Mouse (Mus musculus) embryonic fibroblast, embryonic 13.5 days (primary cell): ENCODE measurements around the gene Macrod1.

Experiments used
- CTCF ChIP-seq: IDR thresholded peaks from 2 replicates; pipeline ENCODE4 v1.5.1; 2011; ENCODE audit warnings: mild to moderate bottlenecking, control low read depth, low read length, moderate library complexity, borderline replicate concordance; ENCODE audit not compliant: insufficient read depth
- POLR2A ChIP-seq: IDR thresholded peaks from 2 replicates; pipeline ENCODE4 v1.6.1; 2011; ENCODE audit warnings: low read depth, mild to moderate bottlenecking, control low read depth, low read length, moderate library complexity

DNA sequence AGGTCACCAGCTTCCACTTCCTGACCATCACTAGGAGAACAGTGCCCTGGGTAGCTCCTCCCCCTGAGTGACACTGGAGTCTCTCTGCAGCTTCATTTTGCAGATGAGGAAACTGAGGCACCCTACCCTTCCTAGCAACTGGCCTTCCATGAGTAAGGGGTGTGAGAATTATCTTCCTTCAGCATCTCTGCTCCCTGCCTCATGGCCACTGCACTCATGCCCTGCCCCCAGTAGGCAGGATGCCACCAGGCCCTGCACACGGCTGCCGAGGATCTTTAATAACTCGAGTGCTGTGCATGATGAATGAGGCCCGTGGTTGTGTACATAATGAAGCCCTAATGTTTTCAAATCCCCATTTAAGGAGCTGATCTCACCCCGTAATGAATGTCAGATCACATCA lies 134.4 kb downstream of the Macrod1 start:
- TF ChIP-seq CTCF (no peak), POLR2A (no peak)
